ENCODE assay signal across 36 mouse cellular contexts in the genomic region with DNA sequence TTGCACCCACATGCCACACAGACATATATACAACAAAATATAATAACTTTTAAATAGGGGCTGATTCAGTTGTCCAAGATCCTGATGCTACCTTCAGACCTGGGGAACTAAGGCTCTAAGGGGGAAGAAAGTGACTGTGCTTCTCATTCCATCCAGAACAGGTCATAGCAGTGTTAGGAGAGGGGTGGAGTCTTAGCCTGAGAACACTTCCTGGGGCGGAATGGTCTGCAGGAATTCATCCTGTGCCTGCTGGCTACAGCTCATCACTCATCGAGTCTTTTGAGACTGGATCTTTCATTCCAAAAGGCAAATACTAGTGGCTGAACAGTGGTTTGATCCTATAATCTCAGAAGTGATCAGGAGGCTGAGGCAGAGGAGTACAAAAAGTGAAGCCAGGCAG. TPM values are rescaled to one million over a fixed set of nuclear protein-coding genes. Genes with fewer than 3 reads are reported as not detected.
"Had no signal": no experiment of that assay in that cellular context is flagged by ENCODE, and none has a peak within 500 bp of the region (broad histone marks: within the 10 kb centered on the region; RNA-seq: fewer than 3 reads in every experiment).

No protein-coding gene starts in this region.

- H3K36me3 ChIP-seq: heart, embryonic 15.5 days; intestine, embryonic 15.5 days; liver, embryonic 13.5 days; liver, embryonic 15.5 days had no signal

- DNase-seq: gastrocnemius, adult 2 months; gastrocnemius, postnatal 14 days; gastrocnemius, postnatal 36 days; heart, adult 11 months; heart, postnatal 14 days; heart, postnatal 36 days; kidney, adult 18-20 months; kidney, adult 8-10 months; kidney, postnatal 10 days; kidney, postnatal 25 days; kidney, postnatal 4 days; liver; liver, embryonic 13.5 days had no signal

- H3K9ac ChIP-seq: hindbrain, embryonic 12.5 days; intestine, embryonic 15.5 days; limb, embryonic 12.5 days; liver, embryonic 13.5 days; liver, embryonic 15.5 days had no signal

- H3K9me3 ChIP-seq: heart, embryonic 10.5 days; heart, embryonic 13.5 days; heart, embryonic 15.5 days; hindbrain, embryonic 10.5 days; hindbrain, embryonic 12.5 days; intestine, embryonic 15.5 days; limb, embryonic 10.5 days; limb, embryonic 12.5 days; liver, embryonic 13.5 days; liver, embryonic 15.5 days had no signal

- ATAC-seq: inflammation-experienced regulatory T-cells, adult 6 months; intestine, postnatal 0 days had no signal

- H3K4me3 ChIP-seq: intestine, embryonic 15.5 days; liver, embryonic 15.5 days had no signal

- H3K27me3 ChIP-seq: heart, embryonic 13.5 days; heart, embryonic 15.5 days; hindbrain, embryonic 12.5 days; intestine, embryonic 15.5 days; limb, embryonic 12.5 days had no signal

- H3K27ac ChIP-seq: heart, embryonic 13.5 days; heart, embryonic 15.5 days; hindbrain, embryonic 12.5 days; hindbrain, embryonic 14.5 days; intestine, embryonic 15.5 days; limb, embryonic 10.5 days; limb, embryonic 12.5 days; liver, embryonic 13.5 days; liver, embryonic 15.5 days had no signal

RNA-seq across cellular contexts. Expression of gene Zscan10, which starts 13.4 kb away (rescaled TPM):
- total RNA-seq: gastrocnemius, adult 2 months; gastrocnemius, postnatal 14 days; gastrocnemius, postnatal 36 days; heart, adult 8-10 months; heart, postnatal 14 days; heart, postnatal 36 days; layer of hippocampus, adult 2 months; layer of hippocampus, postnatal 10 days; layer of hippocampus, postnatal 25 days; left cerebral cortex, adult 2 months; left cerebral cortex, postnatal 14 days; left cerebral cortex, postnatal 36 days had no signal
- polyA plus RNA-seq: gonadal fat pad, adult 2 months; heart, embryonic 13.5 days; heart, embryonic 15.5 days; heart, postnatal 0 days; intestine, postnatal 0 days; kidney, embryonic 16.5 days; liver, embryonic 13.5 days; liver, embryonic 15.5 days had no signal

RNA-seq across cellular contexts. Expression of gene Mmp25, which starts 57.8 kb away (rescaled TPM):
- total RNA-seq: gastrocnemius, postnatal 36 days had no signal
- polyA plus RNA-seq: liver, embryonic 11.5 days had no signal
